Mouse (Mus musculus) left cerebral cortex, postnatal 10 days (tissue): Measurements from ENCODE around the gene Fmod. TPM values are rescaled to one million over a fixed set of nuclear protein-coding genes. Genes with fewer than 3 reads are reported as not detected.
A peak's percentile ranks its signal among the peaks of the same experiment; 100 is the strongest.

Experiments used
- DNase-seq, 2 experiments: peaks; one replicate each; pipeline ENCODE4 v3.0.0; 2021 to 2022; ENCODE audit warnings: low spot score in 2 of 2, mixed read lengths in 1 of 2; ENCODE audit errors: extremely low spot score in 1 of 2
- intact Hi-C: fragments of 180-260 bp; cut with DNase I; formaldehyde crosslinking; loops from one replicate; pipeline ENCODE4 v1.15.1; 2025
- total RNA-seq, 2 experiments: library from RNA; stranded (reverse); gene quantifications; 2 replicates each; pipeline ENCODE4 v1.2.3; 2021

The Fmod gene
- total RNA-seq, 2 experiments from 2014 or later: 15.6 to 15.8 TPM

- intact Hi-C loops: no loop called here
- DNase-seq: no peak
Measured at GRCm38 (mm10) chr1:134070099-134070669, 33.1 kb downstream of the Fmod start.

GRCm38 (mm10) chr1:134071411-134072018, 34.5 kb downstream of the Fmod start:
- intact Hi-C loops: no loop called here
- DNase-seq: no peak

GRCm38 (mm10) chr1:134073061-134073564, 36.1 kb downstream of the Fmod start:
- intact Hi-C loops: no loop called here
- no peak for DNase-seq

- no peak for DNase-seq
- intact Hi-C loops: no loop called here
Measured at GRCm38 (mm10) chr1:134073658-134074057, 36.6 kb downstream of the Fmod start.

- intact Hi-C loops: no loop called here
- DNase-seq: no peak
Measured at GRCm38 (mm10) chr1:134074184-134074583, 37.1 kb downstream of the Fmod start.

GRCm38 (mm10) chr1:134074606-134075005, 37.6 kb downstream of the Fmod start:
- no peak for DNase-seq

GRCm38 (mm10) chr1:134075532-134075931, 38.5 kb downstream of the Fmod start:
- intact Hi-C loops: no loop called here
- no peak for DNase-seq

More at GRCm38 (mm10) chr1:134074606-134075005, 37.6 kb downstream of the Fmod start:
- intact Hi-C loops: no loop called here

GRCm38 (mm10) chr1:134076789-134077188, 39.7 kb downstream of the Fmod start:
- intact Hi-C loops: no loop called here
- DNase-seq: no peak

- intact Hi-C loops: no loop called here
- DNase-seq: no peak
Measured at GRCm38 (mm10) chr1:134077389-134078060, 40.5 kb downstream of the Fmod start.

- DNase-seq: no peak
- intact Hi-C loops: no loop called here
Measured at GRCm38 (mm10) chr1:134078061-134078795, 41.2 kb downstream of the Fmod start.

GRCm38 (mm10) chr1:134078802-134079476, 41.9 kb downstream of the Fmod start, which contains the start of gene Btg2:
TSS of gene Btg2 (minus strand) at chr1:134079120.
- DNase-seq: peak; percentile 91 to 99
- intact Hi-C loops: no loop called here

- intact Hi-C loops: no loop called here
- DNase-seq: peak in 1 of 2 experiments; percentile 86
Measured at GRCm38 (mm10) chr1:134079477-134080163, 42.6 kb downstream of the Fmod start.

GRCm38 (mm10) chr1:134080406-134080805, 43.4 kb downstream of the Fmod start:
- DNase-seq: no peak
- intact Hi-C loops: no loop called here

- intact Hi-C loops: no loop called here
- no peak for DNase-seq
Measured at GRCm38 (mm10) chr1:134080881-134081450, 43.9 kb downstream of the Fmod start.

GRCm38 (mm10) chr1:134082987-134083516, 46.0 kb downstream of the Fmod start:
- intact Hi-C loops: no loop called here
- peak; percentile 73 to 74 for DNase-seq

GRCm38 (mm10) chr1:134083676-134084075, 46.6 kb downstream of the Fmod start:
- no peak for DNase-seq
- intact Hi-C loops: no loop called here

- intact Hi-C loops: no loop called here
- no peak for DNase-seq
Measured at GRCm38 (mm10) chr1:134084128-134084527, 47.1 kb downstream of the Fmod start.

GRCm38 (mm10) chr1:134086017-134086416, 49.0 kb downstream of the Fmod start:
- intact Hi-C loops: no loop called here
- DNase-seq: no peak
